Mouse (Mus musculus) heart, embryonic 16.5 days (tissue): Measurements from ENCODE around the gene Zdhhc23. TPM values are rescaled to one million over a fixed set of nuclear protein-coding genes. Genes with fewer than 3 reads are reported as not detected.

Experiments used
- ATAC-seq: fragments of 200-750 bp; cut with Nextera tagmentation; replicated peaks from 2 replicates; pipeline ENCODE4 v1.8.0; 2017; ENCODE audit warnings: moderate number of reproducible peaks; ENCODE audit not compliant: insufficient read depth, low FRiP score; ENCODE audit errors: extremely low read depth
- H3K27ac ChIP-seq: fragments of 300-500 bp; sonication (generic); 2 replicates; pipeline ENCODE4 v1.5.1; 2014; ENCODE audit warnings: mild to moderate bottlenecking, low read length, control low read depth, moderate library complexity
- H3K27me3 ChIP-seq: fragments of 300-500 bp; sonication (generic); 2 replicates; pipeline ENCODE4 v1.6.1; 2014; ENCODE audit warnings: low read length, mixed read lengths; ENCODE audit not compliant: control insufficient read depth, insufficient read depth
- H3K36me3 ChIP-seq: fragments of 300-500 bp; sonication (generic); 2 replicates; pipeline ENCODE4 v1.6.1; 2014; ENCODE audit not compliant: control insufficient read depth, insufficient read depth
- H3K4me1 ChIP-seq: fragments of 300-500 bp; sonication (generic); 2 replicates; pipeline ENCODE4 v1.6.1; 2014; ENCODE audit warnings: low read length, mixed read lengths; ENCODE audit not compliant: control insufficient read depth, insufficient read depth
- H3K4me2 ChIP-seq: fragments of 300-500 bp; sonication (generic); 2 replicates; pipeline ENCODE4 v1.6.1; 2014; ENCODE audit warnings: low read depth, mild to moderate bottlenecking, control low read depth, low read length
- H3K4me3 ChIP-seq: fragments of 300-500 bp; sonication (generic); 2 replicates; pipeline ENCODE4 v1.5.1; 2014; ENCODE audit warnings: mild to moderate bottlenecking, control low read depth, low read length
- H3K9ac ChIP-seq: fragments of 300-500 bp; sonication (generic); 2 replicates; pipeline ENCODE4 v1.6.1; 2014; ENCODE audit warnings: low read length, control low read depth
- H3K9me3 ChIP-seq: fragments of 300-500 bp; sonication (generic); replicated peaks from 2 replicates; pipeline ENCODE4 v1.6.1; 2016; ENCODE audit warnings: low read length; ENCODE audit not compliant: control insufficient read depth
- WGBS: fragments of 180-500 bp; shearing (Covaris S2); extraction: QIAGEN DNeasy Blood & Tissue Kit; methylation state at CpG from one replicate; pipeline ENCODE4 v1.1.7; 2014; 5-methylcytosine and 5-hydroxymethylcytosine counted together
- polyA plus RNA-seq: library from polyadenylated mRNA; unstranded; fragments of >200 nt; fragmentation: Nextera tagmentation; extraction: Ambion mirVana; gene quantifications from 2 replicates; pipeline ENCODE4 v1.2.1, GENCODE M21; 2015

The Zdhhc23 gene
- polyA plus RNA-seq, 1 experiment from 2014 or later = 1.1 TPM

- Histone ChIP-seq H3K9ac (no peak overlapping the region), H3K27ac (no peak overlapping the region), H3K27me3 (no peaks in the 10 kb centered on the region), H3K9me3 (no peaks in the 10 kb centered on the region), H3K4me1 (no peaks in the 10 kb centered on the region), H3K4me3 (no peak overlapping the region), H3K4me2 (no peak overlapping the region), H3K36me3 (no peaks in the 10 kb centered on the region)
- ATAC-seq = no peak
- WGBS = 77% methylated on average over 7 of the region's 7 CpGs
Observed at GRCm38 (mm10) chr16:43932319-43932718, 47.3 kb downstream of the Zdhhc23 start.

- Histone ChIP-seq H3K27me3 (no peaks in the 10 kb centered on the region), H3K36me3 (no peaks in the 10 kb centered on the region), H3K4me2 (no peak overlapping the region), H3K9ac (no peak overlapping the region), H3K27ac (no peak overlapping the region), H3K9me3 (no peaks in the 10 kb centered on the region), H3K4me1 (no peaks in the 10 kb centered on the region), H3K4me3 (no peak overlapping the region)
- no peak for ATAC-seq
- 85% methylated on average over 3 of the region's 3 CpGs for WGBS
Observed at GRCm38 (mm10) chr16:43931502-43931901, 48.1 kb downstream of the Zdhhc23 start.

GRCm38 (mm10) chr16:43930577-43930976 is 49.0 kb downstream of the Zdhhc23 start:
- Histone ChIP-seq H3K9ac (no peak overlapping the region), H3K4me2 (no peak overlapping the region), H3K4me3 (no peak overlapping the region), H3K36me3 (no peaks in the 10 kb centered on the region), H3K9me3 (no peaks in the 10 kb centered on the region), H3K27ac (no peak overlapping the region), H3K4me1 (no peaks in the 10 kb centered on the region), H3K27me3 (no peaks in the 10 kb centered on the region)
- ATAC-seq = no peak

- Histone ChIP-seq H3K4me1 (peaks cover 3% of the 10 kb centered on the region; the same call in 1 of the 2 replicates), H3K9me3 (no peaks in the 10 kb centered on the region), H3K27me3 (no peaks in the 10 kb centered on the region), H3K4me3 (no peak within 1 kb of the TSS), H3K4me2 (no peak within 1 kb of the TSS), H3K9ac (no peak within 1 kb of the TSS), H3K36me3 (no peaks in the 10 kb centered on the region), H3K27ac (no peak within 1 kb of the TSS)
- no peak for ATAC-seq
- 68% methylated on average over 6 of the region's 6 CpGs for WGBS
Observed at GRCm38 (mm10) chr16:43926341-43926859, 53.2 kb downstream of the Zdhhc23 start, which contains the start of gene Qtrt2. TSS of gene Qtrt2 (minus strand) at chr16:43926809.

- no peak overlapping the region for H3K9ac ChIP-seq
- H3K27me3 ChIP-seq = no peaks in the 10 kb centered on the region
- H3K4me2 ChIP-seq = no peak overlapping the region
- ATAC-seq = no peak
- no peak overlapping the region for H3K27ac ChIP-seq
- no peak overlapping the region for H3K4me3 ChIP-seq
- WGBS = 82% methylated on average over 1 of the region's 1 CpGs
- H3K4me1 ChIP-seq = peaks cover 3% of the 10 kb centered on the region; the same call in 1 of the 2 replicates
- no peaks in the 10 kb centered on the region for H3K36me3 ChIP-seq
- no peaks in the 10 kb centered on the region for H3K9me3 ChIP-seq
Observed at GRCm38 (mm10) chr16:43925846-43926245, 53.7 kb downstream of the Zdhhc23 start.

- no peak overlapping the region for H3K4me3 ChIP-seq
- H3K27me3 ChIP-seq = no peaks in the 10 kb centered on the region
- H3K9ac ChIP-seq = no peak overlapping the region
- H3K27ac ChIP-seq = no peak overlapping the region
- WGBS = 31% methylated on average over 6 of the region's 6 CpGs
- no peak overlapping the region for H3K4me2 ChIP-seq
- ATAC-seq = no peak
- H3K36me3 ChIP-seq = no peaks in the 10 kb centered on the region
- no peaks in the 10 kb centered on the region for H3K9me3 ChIP-seq
- H3K4me1 ChIP-seq = peaks cover 3% of the 10 kb centered on the region; the same call in 1 of the 2 replicates
Observed at GRCm38 (mm10) chr16:43925001-43925558, 54.5 kb downstream of the Zdhhc23 start.

- Histone ChIP-seq H3K9me3 (no peaks in the 10 kb centered on the region), H3K4me1 (peaks cover 3% of the 10 kb centered on the region; the same call in 1 of the 2 replicates), H3K27me3 (no peaks in the 10 kb centered on the region), H3K36me3 (no peaks in the 10 kb centered on the region), H3K4me3 (no peak overlapping the region), H3K27ac (no peak overlapping the region), H3K4me2 (no peak overlapping the region), H3K9ac (no peak overlapping the region)
- WGBS = 44% methylated on average over 3 of the region's 3 CpGs
- no peak for ATAC-seq
Observed at GRCm38 (mm10) chr16:43922630-43923029, 57.0 kb downstream of the Zdhhc23 start.

GRCm38 (mm10) chr16:43922024-43922423 is 57.6 kb downstream of the Zdhhc23 start:
- ATAC-seq = no peak
- 78% methylated on average over 2 of the region's 2 CpGs for WGBS
- H3K36me3 ChIP-seq = no peaks in the 10 kb centered on the region
- H3K9ac ChIP-seq = no peak overlapping the region
- H3K27ac ChIP-seq = no peak overlapping the region
- H3K4me2 ChIP-seq = no peak overlapping the region
- peaks cover 3% of the 10 kb centered on the region; the same call in 1 of the 2 replicates for H3K4me1 ChIP-seq
- H3K4me3 ChIP-seq = no peak overlapping the region
- H3K27me3 ChIP-seq = no peaks in the 10 kb centered on the region
- no peaks in the 10 kb centered on the region for H3K9me3 ChIP-seq

- H3K27me3 ChIP-seq = no peaks in the 10 kb centered on the region
- no peak overlapping the region for H3K4me2 ChIP-seq
- WGBS = 68% methylated on average over 3 of the region's 3 CpGs
- no peak for ATAC-seq
- no peaks in the 10 kb centered on the region for H3K4me1 ChIP-seq
- H3K36me3 ChIP-seq = no peaks in the 10 kb centered on the region
- no peak overlapping the region for H3K27ac ChIP-seq
- H3K9ac ChIP-seq = no peak overlapping the region
- no peaks in the 10 kb centered on the region for H3K9me3 ChIP-seq
- no peak overlapping the region for H3K4me3 ChIP-seq
Observed at GRCm38 (mm10) chr16:43918867-43919266, 60.7 kb downstream of the Zdhhc23 start.
